Mouse (Mus musculus) bone marrow, adult 2 months (tissue): Measurements from ENCODE around the gene Bcas3. TPM values are rescaled to one million over a fixed set of nuclear protein-coding genes. Genes with fewer than 3 reads are reported as not detected.

Experiments
- H3K27ac ChIP-seq: fragments of 200-500 bp; 2 replicates; pipeline ENCODE4 v1.5.1; 2012; ENCODE audit warnings: low read depth, mild to moderate bottlenecking, control low read depth, inconsistent platforms, low read length; ENCODE audit not compliant: control insufficient read depth, poor library complexity, insufficient read depth
- H3K4me1 ChIP-seq: fragments of 200-500 bp; 2 replicates; pipeline ENCODE4 v1.6.1; 2011; ENCODE audit warnings: low read length; ENCODE audit not compliant: control insufficient read depth, insufficient read depth
- H3K4me3 ChIP-seq: fragments of 200-500 bp; replicated peaks from 2 replicates; pipeline ENCODE3; 2011; ENCODE audit warnings: mild to moderate bottlenecking, low read depth, low read length, control low read depth; ENCODE audit not compliant: control insufficient read depth
- CTCF ChIP-seq: fragments of 200-500 bp; IDR thresholded peaks from 2 replicates; pipeline ENCODE4 v1.5.1; 2011; ENCODE audit warnings: low read length, control low read depth; ENCODE audit not compliant: control insufficient read depth, insufficient read depth
- POLR2A ChIP-seq: fragments of 200-500 bp; IDR thresholded peaks from 2 replicates; pipeline ENCODE4 v1.6.1; 2011; ENCODE audit warnings: low read depth, mild to moderate bottlenecking, control low read depth, low read length, borderline replicate concordance; ENCODE audit not compliant: control insufficient read depth
- WGBS: fragments of 180-500 bp; shearing (Covaris S2); methylation state at CpG from one replicate; pipeline ENCODE4 v1.1.7; 2018; 5-methylcytosine and 5-hydroxymethylcytosine counted together
- polyA plus RNA-seq: library from polyadenylated mRNA; stranded (reverse); fragments of >200 nt; gene quantifications from 2 replicates; pipeline ENCODE4 v1.2.4, GENCODE M21; 2011; ENCODE audit warnings: low replicate concordance; ENCODE audit not compliant: missing spikeins, insufficient read depth, insufficient read length

Bcas3 gene
- polyA plus RNA-seq, 1 experiment = 19.5 TPM

DNA sequence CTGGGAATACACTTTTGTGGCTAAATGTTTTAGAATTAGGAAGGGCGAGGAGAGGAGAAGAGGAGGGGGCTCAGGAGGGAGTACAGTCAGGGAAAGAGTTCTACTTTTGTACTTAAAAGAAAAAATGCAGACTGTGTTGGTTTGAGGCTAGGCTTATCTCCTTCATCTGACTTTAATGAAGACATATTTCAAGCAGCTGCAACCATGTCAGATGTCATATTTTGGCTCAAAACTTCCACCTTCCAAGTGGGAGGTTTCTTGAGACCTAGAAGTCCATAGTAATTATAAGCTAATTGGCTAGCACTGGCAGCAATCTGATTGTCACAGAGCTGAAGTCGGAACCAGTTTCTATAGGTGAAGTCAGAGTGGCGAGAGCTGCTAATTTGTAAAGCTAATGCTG lies 384.9 kb downstream of the Bcas3 start:
- H3K4me3 ChIP-seq = no peak overlapping the region
- TF ChIP-seq CTCF = no peak
- TF ChIP-seq POLR2A = no peak
- WGBS = 70% methylated on average over 3 of the region's 3 CpGs

DNA sequence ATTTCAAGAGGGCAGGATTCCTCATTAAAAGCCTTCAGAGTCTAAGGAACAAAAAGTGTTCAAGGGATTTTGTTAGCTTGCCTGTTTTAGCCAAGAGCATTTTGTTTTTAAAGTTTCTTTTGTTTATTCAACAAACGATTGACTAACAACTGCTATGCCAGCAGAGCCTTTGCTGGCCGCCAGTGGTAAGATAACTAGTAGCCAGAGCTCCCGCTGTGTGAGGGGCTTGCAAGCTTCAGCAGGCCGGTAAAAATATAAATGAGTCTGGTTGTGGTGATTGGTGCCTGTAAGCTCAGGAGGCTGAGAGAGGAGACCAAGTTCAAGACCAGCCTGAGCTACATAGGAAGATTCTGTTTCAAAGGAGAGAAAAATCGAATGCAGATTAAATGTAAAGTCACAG lies 385.6 kb downstream of the Bcas3 start:
- 72% methylated on average over 5 of the region's 5 CpGs for WGBS
- H3K4me1 ChIP-seq = no peaks in the 10 kb centered on the region
- no peak overlapping the region for H3K4me3 ChIP-seq
- H3K27ac ChIP-seq = no peak overlapping the region
- TF ChIP-seq CTCF (no peak), POLR2A (no peak)

More for the DNA sequence above, 384.9 kb downstream of the Bcas3 start:
- H3K4me1 ChIP-seq = no peaks in the 10 kb centered on the region
- no peak overlapping the region for H3K27ac ChIP-seq

DNA sequence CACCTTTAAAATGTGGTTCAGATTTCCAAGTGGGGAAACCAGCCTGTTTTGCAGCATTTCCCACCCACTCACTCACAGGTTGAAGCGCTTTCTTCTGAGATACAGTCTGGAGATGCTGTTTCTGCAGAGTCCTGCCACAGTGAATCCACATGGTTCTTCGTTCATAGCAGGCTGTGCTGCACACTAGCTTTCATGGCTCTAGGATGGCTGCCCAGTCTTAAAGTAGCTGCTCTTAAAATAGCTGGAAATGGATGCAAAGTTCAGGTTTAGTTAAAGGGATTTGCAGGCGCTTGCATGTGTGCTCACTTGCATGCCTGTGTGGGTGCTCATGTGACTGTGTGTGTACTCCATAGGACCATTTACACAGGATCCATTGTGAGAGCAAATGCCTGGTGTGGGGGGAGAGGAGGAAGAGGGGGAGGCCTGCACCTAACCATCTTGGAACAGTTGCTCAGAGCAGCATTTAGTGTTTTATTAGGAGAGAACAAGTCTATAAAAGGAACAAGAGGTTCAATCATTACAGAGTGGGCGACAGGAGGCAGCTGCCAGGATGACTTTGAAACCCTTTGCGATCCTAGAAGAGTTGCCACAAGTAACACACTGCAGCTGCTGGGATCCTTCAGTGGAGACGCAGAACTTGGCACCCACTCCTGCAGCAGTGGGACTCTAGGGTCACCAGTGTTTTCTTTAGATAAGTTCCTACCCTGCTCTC lies 386.5 kb downstream of the Bcas3 start:
- H3K4me1 ChIP-seq = no peaks in the 10 kb centered on the region
- no peak overlapping the region for H3K27ac ChIP-seq
- 77% methylated on average over 6 of the region's 6 CpGs for WGBS
- H3K4me3 ChIP-seq = no peak overlapping the region
- TF ChIP-seq CTCF (no peak), POLR2A (no peak)

DNA sequence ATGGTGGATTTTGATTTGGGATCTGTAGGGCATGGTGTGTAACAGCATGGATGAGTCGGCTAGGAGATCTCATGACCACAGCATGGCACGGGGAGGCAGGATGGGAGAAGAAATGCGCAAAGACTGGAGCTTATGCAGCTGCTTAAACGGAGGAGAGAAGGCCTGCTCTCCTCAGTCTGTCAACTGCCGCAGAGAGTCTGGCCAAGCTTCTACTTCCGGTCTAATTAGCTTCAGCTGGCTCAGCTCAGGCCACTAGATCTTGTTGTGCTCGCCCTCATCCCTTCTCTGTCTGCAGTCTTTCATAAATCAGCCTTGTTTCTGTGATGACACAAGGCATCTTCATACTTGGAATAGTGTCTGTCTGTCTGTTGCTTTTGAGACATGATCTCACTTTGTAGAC lies 393.4 kb downstream of the Bcas3 start:
- WGBS = 81% methylated on average over 7 of the region's 7 CpGs
- Histone ChIP-seq H3K4me1 (no peaks in the 10 kb centered on the region), H3K4me3 (no peak overlapping the region), H3K27ac (no peak overlapping the region)
- TF ChIP-seq POLR2A = no peak
- no peak for TF ChIP-seq CTCF

DNA sequence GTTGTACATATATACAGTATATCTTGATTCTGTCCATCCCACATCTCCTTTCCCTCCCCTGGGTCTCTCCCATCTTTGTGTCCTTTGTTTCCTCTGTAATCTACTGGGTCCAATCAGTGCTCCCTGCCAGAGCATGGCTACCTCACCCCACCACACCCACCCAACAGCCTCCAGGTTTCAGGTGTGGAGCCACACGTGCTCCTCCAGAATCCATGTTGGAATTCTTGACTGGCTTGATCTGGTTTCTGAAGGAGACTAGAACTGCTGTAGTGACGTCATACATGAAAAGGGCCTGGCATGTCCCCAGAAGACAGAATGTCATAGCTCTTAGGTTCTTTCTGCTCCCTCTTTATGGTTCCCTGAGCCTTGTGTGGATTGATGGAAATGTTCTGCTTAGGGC lies 395.9 kb downstream of the Bcas3 start:
- 86% methylated on average over 2 of the region's 2 CpGs for WGBS
- TF ChIP-seq CTCF (no peak), POLR2A (no peak)
- Histone ChIP-seq H3K4me3 (no peak overlapping the region), H3K27ac (no peak overlapping the region), H3K4me1 (no peaks in the 10 kb centered on the region)

DNA sequence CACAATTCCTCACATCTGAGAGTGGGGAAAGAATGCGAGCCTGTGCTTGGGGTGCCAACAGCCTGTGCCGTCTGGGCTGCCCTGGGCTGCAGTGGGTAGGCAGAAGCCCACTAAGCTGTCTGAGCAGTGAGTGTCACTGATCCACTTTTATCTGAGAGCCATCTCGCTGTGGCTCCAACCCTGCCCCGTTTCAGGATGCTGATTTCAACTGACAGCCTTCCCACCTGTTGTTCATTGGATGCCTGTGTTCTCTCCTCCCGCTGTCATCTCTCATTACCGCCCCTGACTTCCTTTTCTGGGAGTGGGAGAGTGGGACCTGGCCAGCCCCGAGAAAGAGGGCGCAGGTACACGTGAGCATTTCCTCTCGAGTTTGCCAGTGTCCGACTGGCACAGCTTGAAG lies 398.2 kb downstream of the Bcas3 start:
- TF ChIP-seq POLR2A = no peak
- TF ChIP-seq CTCF = no peak
- no peaks in the 10 kb centered on the region for H3K4me1 ChIP-seq
- 69% methylated on average over 11 of the region's 11 CpGs for WGBS
- no peak overlapping the region for H3K4me3 ChIP-seq
- H3K27ac ChIP-seq = no peak overlapping the region

DNA sequence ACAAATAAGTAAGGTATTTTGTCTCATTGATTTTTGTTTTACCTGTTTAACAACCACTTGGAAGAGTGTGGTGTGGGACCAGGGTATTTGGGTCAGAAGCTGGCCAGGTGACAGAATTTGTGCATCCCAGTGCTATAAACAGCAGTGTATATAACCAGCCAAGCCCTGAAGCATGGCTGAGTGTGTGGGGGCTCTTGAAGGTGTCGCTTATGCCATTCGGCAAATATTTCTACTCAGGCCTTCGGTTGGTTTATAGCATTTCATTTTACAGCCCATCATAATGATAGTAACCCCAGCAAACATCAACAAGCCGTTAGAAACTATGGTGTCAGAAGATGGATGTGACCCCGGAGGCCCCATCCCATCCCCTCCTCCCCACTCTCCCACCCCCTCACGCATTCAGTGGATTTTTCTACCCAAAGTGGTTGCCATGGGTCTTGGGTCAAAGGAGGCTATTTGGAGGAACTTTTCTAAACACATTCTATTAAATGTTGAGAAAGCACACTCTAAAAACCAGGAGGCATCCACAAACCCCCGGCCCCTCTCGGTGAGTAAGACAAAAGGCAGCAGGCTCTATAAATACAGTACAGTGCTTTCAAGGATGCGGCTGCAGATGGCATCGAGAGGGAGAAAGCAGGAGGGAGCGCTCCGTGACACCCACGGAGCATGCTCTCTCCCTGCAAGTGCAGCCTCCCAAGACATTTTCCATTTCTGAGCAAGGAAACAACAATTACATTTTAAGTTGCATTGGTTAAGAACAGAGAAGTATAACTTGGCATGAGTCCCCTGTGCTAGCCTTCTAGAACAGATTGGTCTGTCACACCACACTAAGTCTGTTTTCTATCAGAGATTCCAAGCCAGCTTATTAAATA lies 401.9 kb downstream of the Bcas3 start:
- TF ChIP-seq CTCF (no peak), POLR2A (no peak)
- Histone ChIP-seq H3K27ac (no peak overlapping the region), H3K4me3 (no peak overlapping the region), H3K4me1 (no peaks in the 10 kb centered on the region)
- 84% methylated on average over 13 of the region's 13 CpGs for WGBS

DNA sequence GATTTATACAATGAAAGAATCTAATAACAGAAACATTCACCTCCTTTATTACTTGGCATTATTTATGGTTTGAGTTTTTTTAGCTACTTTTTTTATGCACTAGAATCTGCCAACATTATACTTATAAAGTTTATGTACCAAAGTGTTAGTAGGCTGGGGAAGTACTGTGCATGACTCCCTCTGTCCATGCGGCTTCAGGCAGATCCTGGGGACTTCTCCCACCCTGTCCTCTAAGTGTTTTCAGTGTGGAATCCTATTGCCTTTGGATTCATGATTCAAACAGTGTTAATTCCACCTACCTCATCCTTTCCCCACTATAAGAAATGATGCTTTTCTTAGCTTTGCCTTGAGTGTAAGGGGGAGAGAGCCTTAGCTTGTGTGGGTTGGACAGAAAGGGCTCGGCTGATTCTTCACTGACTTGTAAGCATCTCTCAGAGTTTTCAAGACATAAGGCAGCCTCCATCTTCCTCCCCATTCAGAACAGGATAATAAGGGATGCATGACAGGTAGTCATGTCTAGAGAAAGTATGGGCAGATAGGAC lies 402.6 kb downstream of the Bcas3 start:
- WGBS = 82% methylated on average over 2 of the region's 2 CpGs
- H3K4me1 ChIP-seq = no peaks in the 10 kb centered on the region

More for the DNA sequence above, 402.6 kb downstream of the Bcas3 start:
- TF ChIP-seq POLR2A (no peak), CTCF (no peak)
- H3K27ac ChIP-seq = no peak overlapping the region
- no peak overlapping the region for H3K4me3 ChIP-seq
